Mouse (Mus musculus) thymus, postnatal 25 days (tissue): ENCODE data around the gene Sike1.

ENCODE experiments used
- DNase-seq: peaks from one replicate; pipeline ENCODE4 v3.0.0; 2022

Gene Sike1

DNA sequence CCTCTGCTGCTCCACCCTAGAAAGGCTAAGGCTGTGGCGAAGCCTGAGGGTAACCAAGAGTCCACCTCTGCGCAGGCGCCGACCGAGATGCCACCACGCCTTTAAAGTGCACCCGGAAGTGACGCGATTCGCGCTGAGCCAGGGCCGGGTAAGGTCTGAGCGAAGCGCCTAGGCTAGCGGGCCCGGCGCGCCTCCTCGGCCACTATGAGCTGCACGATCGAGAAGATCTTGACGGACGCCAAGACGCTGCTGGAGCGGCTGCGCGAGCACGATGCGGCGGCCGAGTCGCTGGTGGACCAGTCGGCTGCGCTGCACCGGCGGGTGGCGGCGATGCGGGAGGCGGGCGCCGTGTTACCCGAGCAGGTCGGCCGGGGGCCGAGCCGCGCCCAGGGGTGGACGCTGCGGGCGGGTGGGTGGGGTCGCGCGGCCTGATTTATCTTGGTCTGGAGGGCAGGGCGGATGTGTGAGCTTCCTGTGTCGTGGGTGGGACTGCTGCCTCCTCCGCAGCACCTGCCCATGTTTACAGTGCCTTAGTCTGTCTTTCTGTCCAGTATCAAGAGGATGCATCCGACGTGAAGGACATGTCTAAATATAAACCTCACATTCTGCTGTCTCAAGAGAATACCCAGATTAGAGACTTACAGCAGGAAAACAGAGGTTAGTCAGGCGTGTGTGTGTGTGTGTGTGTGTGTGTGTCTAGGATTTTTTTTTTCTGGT, at the start of gene Sike1:
Sike1 (plus strand) TSS at position 104 of the 717 bp plus-strand sequence.
- peak; percentile 95 for DNase-seq

DNA sequence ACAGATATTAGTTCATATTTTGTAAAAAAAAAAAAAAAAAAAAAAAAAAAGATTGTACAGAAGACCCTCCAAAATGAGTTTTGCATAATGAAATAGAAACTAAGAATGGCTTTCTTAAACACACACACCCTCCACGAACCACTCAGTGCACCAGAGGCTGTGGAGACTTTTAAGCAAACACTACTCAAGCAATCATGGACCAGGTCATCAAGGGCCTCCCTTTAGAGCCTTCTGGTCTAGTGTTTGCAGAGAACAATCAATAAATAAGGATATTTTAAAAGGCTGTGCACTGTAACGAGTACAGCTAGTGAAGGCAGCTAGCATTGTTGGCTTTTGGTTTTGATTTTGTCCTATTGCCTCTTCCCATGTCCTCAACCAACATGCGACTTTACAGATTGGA, 49.2 kb upstream of the Sike1 start:
- no peak for DNase-seq

DNA sequence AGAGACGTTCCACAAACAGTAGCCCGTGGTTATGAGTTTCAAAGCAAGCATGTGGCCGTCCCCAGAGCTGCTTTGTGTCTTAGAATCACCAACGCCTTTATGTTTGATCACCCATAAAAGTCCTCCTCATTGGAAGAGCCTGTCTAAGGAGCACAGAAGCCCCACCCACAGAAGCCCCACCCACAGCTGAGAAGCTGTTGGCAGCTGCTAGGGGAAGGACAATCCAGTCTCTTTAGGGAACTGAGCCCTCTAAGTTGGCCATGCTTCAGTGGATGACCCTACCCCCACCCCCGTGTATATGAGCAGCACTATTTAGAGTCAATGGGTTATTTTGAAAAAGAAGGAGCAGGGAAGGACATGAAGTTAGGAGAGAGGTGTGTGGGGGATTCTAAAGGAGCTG, 48.6 kb upstream of the Sike1 start:
- DNase-seq, result no peak

DNA sequence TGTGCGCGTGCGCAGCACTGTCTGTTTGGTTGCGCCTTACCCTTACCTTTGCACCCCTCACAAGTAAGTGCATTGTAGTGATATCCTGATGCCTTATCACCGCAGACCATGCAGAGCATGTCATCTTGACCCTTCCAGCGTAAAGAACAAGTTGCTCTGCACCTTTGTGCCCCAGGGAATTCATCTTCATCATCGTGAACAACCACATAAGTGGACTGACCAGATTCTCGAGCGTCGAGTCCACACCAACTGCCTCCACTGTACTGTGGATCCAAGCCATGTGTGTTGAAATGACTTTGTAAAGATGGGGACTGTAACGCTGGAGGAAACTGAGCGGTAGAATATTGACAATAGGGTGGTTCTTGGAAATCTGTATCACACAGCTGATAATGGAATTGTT, 41.0 kb upstream of the Sike1 start:
- no peak for DNase-seq

DNA sequence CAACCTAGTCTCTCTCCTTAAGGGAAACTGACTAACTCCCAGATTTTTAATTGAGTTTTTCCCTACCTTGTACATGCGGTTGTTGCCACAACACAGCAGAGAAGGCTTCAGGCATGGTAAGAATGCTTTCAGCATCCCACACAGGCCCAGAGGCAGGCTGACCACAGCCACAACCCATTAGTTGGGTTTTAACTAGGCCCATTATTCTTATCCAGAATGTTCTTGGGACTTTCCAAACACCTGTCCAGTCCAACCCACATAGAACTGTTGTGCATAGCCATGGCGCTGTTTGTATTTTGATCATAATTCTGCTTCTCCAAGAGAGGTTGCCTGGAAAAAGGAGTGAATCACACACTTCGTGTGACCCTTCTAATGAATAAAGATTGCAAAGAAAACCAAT, 40.4 kb upstream of the Sike1 start:
- DNase-seq, result no peak

DNA sequence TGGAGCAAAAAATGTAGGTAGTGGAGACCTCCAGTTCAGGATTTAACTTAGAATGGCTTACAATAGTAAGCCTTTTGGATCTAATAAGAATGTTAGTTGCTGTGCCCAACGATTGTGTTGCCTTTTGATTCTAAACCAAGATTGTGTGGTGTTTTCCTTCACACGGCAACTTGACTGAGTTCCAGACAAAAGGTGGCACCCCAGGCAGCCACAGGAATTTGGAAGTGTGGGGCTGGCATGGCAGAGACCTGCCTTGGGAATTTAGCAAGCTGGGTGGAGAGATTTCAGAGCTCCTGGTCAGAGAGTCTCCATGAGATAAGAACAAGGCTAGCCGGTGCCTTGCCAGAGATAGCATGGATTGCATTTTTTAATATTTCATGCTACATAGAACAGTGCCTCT, 39.9 kb upstream of the Sike1 start:
- no peak for DNase-seq

DNA sequence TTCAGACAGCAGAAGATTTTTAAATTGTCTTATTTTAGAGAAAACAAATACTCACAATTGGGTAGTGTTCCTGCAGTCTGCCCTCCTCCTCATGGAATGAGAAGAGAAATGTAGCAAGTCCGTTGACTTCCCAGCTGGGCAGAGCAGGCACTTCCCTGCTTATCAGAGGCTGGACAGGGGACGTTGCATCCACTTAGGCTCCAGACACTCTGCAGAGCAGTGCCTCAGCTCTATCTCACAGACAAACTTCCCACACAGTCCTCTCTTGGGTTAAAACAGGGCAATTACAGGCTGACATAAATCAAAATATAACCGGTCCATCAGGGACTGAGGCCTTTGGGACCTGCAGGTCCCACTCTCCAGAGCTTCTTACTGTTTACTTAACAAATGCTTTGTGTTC, 31.5 kb upstream of the Sike1 start, which contains the start of gene Nr1h5:
Nr1h5 (minus strand) TSS at position 101 of the 400 bp plus-strand sequence.
- DNase-seq, result no peak

DNA sequence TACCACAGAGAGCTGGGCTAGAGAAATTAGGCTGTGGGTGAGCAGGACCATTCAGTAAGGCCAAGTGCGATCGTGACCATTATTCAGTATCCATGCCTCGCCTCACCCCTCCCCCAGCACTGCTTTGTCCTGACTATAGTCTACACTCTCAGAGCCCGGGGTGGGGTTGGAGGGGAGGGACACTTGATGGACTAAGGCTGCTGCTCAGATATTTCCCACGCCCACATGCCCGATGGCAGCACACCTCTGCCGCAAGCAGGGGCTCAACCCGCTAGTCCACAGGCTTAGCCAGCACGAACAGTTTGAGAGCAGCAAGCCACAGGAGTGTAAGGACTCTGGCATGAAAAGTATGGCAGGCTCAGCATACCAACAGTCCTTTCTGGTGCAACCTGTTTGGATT, 25.4 kb upstream of the Sike1 start:
- DNase-seq, result no peak

DNA sequence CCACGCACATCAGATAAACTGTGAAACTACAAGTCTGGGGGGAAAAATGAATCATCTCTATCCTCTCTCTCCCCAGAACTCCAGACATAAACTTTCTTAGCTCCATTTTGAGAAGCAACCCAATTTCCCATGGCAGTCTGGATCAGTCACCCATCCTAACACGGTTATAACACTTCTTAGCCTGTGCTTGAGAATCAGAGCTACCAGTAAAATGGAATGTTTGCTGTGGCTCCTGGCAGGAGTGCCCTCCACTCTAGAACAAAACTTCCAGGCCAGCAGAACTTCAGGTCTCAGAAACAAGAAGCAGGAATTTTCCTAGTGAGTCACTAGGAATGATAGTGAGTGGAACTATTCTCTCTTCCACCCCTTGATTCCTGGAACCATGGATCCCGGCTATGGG, 25.0 kb upstream of the Sike1 start:
- no peak for DNase-seq

DNA sequence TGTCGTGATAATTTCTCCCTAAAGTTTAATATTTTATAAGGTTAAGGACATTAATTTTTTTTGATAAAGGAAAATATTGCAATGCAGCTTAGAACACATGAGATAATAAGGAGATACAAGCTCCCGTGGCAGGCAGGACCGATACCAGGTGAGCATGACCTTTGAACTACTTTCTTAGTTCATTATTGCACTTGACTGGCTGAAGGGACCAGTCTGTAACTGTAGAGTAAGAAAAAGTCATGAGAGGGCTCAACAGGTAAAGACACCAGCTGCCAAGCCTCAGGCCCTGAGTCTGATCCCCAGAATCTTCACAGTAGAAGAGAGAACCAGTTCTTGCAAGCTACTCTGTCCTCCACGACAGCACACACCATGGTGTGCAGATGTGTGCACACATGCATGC, 18.6 kb upstream of the Sike1 start:
- DNase-seq, result no peak

DNA sequence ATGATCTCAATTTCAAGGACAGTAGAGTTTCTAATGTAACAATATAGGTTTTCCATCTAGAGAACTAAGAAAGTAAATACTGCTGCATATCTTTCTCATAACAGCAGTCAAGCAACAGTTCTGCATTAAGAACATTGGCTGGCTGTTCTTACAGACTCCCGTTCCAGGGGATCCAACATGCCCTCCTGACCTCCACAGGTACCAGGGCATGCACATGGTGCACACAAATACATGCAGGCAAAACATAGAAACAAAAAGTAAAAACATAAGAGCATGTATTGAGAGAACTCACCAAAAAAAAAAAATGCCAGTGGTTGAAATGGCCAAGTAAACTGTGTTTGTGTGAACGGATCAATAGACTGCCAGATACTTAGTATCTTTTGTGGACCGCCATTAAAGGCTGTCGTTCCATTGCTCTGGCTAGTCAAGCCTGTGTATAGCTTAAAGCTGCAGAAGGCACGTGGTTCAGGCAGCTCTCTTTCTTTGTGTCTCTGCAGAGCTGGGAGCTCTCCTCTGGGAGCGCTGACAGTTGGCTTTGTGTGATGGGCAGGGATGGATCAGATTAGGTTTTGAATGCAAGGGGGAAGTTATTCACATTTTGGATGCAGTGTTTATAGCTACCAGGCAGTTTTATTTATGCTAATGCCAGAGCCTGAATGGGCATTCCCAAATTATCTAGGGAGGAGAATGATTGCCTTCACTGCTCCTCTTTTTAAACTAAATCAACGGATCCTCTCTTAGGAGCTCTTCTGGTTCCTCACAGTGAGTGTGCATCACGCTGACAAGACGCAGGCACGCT, 15.8 kb upstream of the Sike1 start:
- no peak for DNase-seq

DNA sequence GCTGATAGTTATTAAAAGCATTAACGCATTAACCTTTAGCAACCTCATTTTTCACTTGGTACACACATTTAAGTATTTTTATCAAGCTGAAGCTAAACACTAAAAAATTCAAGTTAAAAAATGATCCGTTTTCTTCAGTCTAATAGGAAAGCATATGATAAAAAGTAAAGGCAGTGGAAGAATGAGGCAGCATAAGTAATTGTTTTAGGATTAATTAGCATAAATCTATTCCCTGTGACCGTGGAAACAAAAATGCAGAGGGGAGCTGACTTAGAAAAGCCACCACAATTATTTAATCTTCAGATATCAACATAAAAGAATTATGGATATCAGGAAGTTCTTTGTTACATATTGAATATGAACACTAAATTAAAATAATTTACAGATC, 15.2 kb upstream of the Sike1 start:
- no peak for DNase-seq

DNA sequence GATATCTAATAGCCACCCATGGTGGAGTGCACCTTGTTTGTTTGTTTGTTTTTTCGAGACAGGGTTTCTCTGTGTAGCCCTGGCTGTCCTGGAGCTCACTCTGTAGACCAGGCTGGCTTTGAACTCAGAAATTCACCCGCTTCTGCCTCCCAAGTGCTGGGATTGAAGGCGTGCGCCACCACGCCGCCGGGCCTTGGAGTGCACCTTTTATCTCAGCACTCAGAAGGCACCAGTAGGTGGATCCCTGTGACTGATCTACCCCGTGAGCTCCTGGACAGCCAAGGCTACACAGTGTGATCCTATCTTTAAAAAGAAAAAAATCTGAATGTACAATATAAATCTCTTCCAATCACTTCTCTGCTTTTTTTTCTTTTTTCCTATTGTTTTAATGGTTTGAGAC, 4.5 kb upstream of the Sike1 start:
- no peak for DNase-seq

DNA sequence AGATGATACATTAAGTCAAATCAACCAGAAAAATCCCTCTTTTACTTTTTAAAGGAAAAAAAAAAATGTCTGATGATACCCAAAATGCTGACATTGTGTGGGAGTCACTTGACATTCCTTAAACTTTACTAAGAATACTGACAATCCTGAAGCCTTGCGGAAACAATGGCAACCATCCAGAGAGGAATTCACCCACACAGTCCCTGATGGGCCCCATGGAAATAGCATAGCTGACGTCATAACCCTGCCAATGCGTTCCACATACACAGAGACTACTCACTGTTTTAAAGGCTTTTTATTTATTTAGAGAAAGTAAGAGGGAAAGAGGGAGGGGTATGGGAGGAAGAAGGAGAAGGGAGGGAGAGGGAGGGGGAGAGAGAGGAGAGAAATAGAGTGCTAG, 2.6 kb upstream of the Sike1 start:
- DNase-seq, result no peak

DNA sequence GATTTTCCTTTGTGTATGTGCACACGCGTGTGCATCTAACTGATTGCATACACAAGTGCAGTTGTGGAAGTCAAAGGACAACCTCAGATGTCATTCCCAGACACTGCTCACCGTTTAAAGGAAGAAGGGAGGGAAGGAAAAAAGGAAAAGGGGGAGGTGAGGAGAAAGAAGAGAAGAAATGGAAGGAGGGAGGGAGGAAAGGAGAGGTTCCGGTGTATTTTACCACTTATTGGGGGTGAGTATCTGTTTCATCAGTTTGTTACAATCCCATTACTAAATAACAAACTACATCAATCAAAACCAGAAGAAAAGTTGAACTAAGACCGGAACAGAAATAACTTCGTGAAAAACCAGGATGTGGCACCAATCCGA, 289 bp upstream of the Sike1 start:
- DNase-seq, result no peak

DNA sequence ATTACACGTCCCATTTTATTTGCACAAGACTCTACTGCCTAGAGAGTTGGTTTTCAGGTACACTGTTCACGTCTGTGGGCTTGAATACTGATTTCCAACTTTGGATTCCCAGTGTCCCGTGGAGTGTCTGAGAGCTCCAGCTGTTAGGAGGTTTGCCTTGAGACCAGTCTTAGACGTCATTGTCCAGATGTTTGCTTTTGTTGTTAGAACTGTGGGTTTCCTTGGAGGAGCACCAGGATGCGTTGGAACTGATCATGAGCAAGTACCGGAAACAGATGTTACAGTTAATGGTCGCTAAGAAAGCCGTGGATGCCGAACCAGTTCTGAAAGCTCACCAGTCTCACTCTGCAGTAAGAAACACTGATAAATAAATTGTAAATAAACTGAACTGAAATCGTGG, 1.5 kb downstream of the Sike1 start:
- no peak for DNase-seq

DNA sequence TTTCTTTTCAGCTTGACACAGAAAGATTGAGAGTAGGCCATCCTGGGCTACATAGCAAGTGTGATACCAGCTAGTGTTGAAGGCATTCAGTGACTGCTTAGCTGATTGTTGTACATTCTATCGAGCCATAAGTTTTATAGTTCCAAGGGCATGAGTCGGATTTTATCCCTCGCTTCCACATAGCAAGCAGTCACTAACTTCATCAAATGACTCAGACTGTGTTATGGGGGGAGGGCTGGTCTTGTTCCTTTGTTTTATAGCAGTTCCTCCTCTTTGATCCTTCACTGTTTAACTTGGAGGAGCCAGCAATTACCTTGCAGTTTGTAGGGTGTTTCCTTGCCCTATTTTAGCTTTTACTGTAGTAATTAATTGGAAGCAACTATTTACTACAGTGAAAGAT, 2.1 kb downstream of the Sike1 start:
- no peak for DNase-seq

DNA sequence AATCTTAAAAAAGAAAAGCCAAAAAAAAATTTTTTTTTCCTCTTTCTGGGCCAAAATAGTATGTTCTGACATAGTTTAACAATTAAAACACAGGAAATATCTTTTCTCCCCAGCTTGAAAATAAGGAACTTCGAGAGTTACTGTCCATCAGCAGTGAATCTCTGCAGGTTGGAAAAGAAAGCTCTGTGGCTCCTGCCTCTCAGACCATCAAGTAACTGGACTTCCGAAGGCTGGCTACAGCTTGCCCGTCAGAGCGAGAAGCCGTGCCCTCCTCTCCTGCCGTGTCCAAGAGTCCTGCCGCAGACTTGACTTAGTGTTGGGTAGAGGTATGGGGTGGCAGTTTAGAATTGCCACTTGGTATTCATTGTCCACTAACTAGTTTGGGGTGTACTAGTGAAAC, 6.1 kb downstream of the Sike1 start:
- DNase-seq, result no peak

DNA sequence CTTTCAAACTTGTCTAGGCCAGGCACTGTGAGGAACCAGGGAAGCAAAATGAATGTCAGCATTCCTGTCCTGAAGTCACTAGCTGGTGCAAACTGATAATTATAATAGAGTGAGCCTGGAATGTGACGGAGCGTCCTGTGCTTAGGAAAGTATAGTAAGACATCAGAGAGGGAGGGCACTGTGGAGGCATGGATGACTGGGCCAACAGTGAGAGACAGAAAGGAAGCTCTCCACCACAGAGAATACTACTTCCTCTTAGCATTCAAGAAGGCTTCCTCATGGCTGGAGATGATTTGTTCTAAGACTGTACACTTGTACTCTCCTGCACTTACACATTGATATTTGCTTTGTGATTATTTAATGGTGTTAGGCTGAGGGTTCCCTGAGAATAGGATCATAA, 21.8 kb downstream of the Sike1 start:
- DNase-seq, result no peak

DNA sequence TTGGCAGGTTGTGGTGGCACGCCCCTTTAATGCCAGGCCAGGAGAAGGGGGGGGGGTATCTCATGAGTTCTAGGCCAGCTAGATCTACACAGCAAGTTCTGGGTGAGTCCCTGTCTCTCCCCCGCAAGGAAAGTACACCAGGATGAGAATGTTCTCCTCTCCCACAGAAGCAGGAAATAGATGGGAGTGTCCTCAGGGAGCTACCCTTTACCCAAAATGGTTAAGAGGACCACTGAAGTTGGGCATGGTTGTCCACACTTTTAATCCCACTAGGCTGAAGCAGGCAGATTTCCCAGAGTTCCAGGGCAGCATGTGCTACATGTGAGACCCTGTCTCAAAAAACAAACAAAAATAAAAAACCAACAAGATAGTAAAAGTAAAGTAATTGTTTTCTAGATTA, 24.0 kb downstream of the Sike1 start:
- no peak for DNase-seq

DNA sequence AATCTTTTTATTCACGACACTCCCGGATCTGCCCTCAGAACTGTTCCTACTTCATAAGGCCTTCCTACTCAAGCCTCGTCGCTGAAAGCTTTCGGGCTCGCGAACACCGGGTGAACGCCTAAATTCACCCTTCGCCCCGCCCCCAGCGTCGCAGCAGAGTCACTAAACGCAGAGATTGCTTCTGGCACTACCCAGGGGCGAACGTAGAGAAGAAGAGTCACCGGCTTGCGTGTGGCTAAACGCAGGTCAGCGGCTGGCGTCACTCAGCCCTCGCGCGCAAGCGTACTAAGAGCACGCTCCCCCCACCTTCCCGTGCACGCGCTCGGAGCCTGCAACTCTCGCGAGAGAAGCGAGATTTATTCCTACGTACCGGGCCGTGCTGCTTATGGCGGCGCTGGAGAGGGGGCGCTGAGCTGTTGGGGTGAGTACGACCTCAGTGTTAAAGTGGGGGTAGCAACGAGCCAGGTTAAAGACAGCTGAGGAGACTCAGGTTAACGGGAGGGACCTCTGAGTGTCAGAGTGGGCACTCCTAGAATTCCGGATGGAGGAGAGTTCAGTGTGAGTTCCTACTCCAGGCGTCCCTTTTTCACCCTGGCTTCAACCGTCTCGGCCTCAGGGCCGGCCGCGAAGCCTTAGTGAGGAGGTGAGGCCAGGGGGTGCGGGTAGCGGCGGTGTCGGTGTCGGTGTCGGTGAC, 24.9 kb downstream of the Sike1 start, which contains the start of gene Csde1:
Csde1 (plus strand) TSS at position 178 of the 694 bp plus-strand sequence.
- DNase-seq, result peak; percentile 97

DNA sequence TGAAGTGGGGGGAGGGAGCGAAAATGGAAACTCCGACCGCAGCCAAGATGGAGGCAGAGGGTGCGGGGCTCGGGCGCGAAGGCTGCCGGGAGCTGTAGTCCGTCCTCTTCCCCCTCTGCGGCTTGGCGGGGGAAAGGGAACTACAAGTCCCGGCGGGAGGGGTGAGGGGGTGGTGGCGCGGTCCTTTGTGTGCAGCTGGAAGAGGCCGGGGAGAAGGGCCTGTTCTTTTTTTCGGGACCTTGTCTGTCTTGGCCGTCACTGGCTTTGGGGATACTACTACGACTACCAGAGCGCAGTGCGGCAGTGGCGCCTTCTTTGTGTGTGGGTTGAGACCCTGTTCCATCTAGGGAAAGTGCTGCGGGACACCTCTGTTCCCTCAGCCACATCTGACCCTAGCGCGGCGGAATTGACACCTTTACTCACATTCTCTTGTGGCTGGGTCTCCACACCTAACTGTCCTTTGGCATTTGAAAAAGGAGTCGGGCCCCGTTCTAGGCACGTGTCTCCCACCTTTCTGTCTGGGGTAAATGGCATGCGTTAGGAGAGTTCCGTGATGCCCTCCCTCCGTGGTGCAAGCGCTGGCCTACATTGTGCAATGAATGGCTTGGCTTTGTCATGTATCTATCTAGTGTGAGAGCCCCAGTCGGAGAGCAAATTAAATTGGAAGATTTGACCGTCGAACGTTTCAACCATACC, 25.6 kb downstream of the Sike1 start:
- DNase-seq, result peak; percentile 89

DNA sequence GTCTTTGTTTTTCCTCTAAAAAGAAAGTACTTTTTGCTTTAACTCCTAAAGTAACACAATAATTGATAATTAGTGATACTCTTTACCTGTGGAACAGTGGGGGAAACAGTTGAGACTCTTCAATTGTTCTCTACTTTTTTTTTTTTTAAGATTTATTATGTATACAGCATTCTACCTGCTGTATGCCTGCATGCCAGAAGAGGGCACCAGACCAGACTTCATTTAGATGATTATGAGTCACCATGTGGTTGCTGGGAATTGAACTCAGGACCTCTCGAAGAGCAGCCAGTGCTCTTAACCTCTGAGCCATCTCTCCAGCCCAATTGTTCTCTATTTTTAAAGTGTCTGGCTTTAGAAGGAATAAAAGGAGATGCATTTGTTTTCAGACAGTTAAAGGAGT, 30.7 kb downstream of the Sike1 start:
- peak; percentile 31 for DNase-seq
